Mouse (Mus musculus) lung, postnatal 0 days (tissue): ENCODE results near the gene Adipoq. TPM values are rescaled to one million over a fixed set of nuclear protein-coding genes. Genes with fewer than 3 reads are reported as not detected.

Experiments
- ATAC-seq: fragments of 200-750 bp; cut with Nextera tagmentation; 2 replicates; pipeline ENCODE4 v1.8.0; 2017; ENCODE audit warnings: moderate library complexity
- DNase-seq: peaks from one replicate; pipeline ENCODE4 v3.0.0-alpha.2; 2016; ENCODE audit warnings: low spot score
- H3K27ac ChIP-seq: fragments of 300-500 bp; sonication (generic); 2 replicates; pipeline ENCODE4 v1.5.1; 2014; ENCODE audit warnings: antibody characterized with exemption, mild to moderate bottlenecking, low read length, mixed read lengths
- H3K27me3 ChIP-seq: fragments of 300-500 bp; sonication (generic); replicated peaks from 2 replicates; pipeline ENCODE4 v1.6.1; 2014; ENCODE audit warnings: low read length, mixed read lengths; ENCODE audit not compliant: insufficient read depth
- H3K36me3 ChIP-seq: fragments of 300-500 bp; sonication (generic); 2 replicates; pipeline ENCODE4 v1.6.1; 2014; ENCODE audit warnings: low read length, mixed read lengths; ENCODE audit not compliant: insufficient read depth
- H3K4me1 ChIP-seq: fragments of 300-500 bp; sonication (generic); 2 replicates; pipeline ENCODE4 v1.6.1; 2014; ENCODE audit warnings: antibody characterized with exemption, low read depth, low read length, mixed read lengths; ENCODE audit not compliant: insufficient read depth
- H3K4me2 ChIP-seq: fragments of 300-500 bp; sonication (generic); replicated peaks from 2 replicates; pipeline ENCODE4 v1.6.1; 2014; ENCODE audit warnings: low read depth, mild to moderate bottlenecking, low read length, moderate library complexity, mixed read lengths
- H3K4me3 ChIP-seq: fragments of 300-500 bp; sonication (generic); 2 replicates; pipeline ENCODE4 v1.5.1; 2014; ENCODE audit warnings: low read depth, low read length
- H3K9ac ChIP-seq: fragments of 300-500 bp; sonication (generic); replicated peaks from 2 replicates; pipeline ENCODE4 v1.6.1; 2014; ENCODE audit warnings: low read depth, mild to moderate bottlenecking
- H3K9me3 ChIP-seq: fragments of 300-500 bp; sonication (generic); 2 replicates; pipeline ENCODE4 v1.6.1; 2016; ENCODE audit warnings: low read length, mixed read lengths
- CTCF ChIP-seq: IDR thresholded peaks from 2 replicates; pipeline ENCODE4 v1.5.1; 2016; ENCODE audit warnings: antibody characterized with exemption, mild to moderate bottlenecking
- EP300 ChIP-seq: IDR thresholded peaks from 2 replicates; pipeline ENCODE4 v1.6.1; 2016; ENCODE audit warnings: antibody characterized with exemption, mild to moderate bottlenecking, control low read depth
- whole genome bisulfite sequencing: fragments of 180-500 bp; shearing (Covaris S2); extraction: QIAGEN DNeasy Blood & Tissue Kit; methylation state at CpG from one replicate; pipeline ENCODE4 v1.1.7; 2014; 5-methylcytosine and 5-hydroxymethylcytosine counted together
- polyA plus RNA-seq: library from polyadenylated mRNA; unstranded; fragments of >200 nt; fragmentation: Nextera tagmentation; extraction: Ambion mirVana; gene quantifications from 2 replicates; pipeline ENCODE4 v1.2.1, GENCODE M21; 2015

The Adipoq gene
- polyA plus RNA-seq, 1 experiment from 2014 or later = not detected

DNA sequence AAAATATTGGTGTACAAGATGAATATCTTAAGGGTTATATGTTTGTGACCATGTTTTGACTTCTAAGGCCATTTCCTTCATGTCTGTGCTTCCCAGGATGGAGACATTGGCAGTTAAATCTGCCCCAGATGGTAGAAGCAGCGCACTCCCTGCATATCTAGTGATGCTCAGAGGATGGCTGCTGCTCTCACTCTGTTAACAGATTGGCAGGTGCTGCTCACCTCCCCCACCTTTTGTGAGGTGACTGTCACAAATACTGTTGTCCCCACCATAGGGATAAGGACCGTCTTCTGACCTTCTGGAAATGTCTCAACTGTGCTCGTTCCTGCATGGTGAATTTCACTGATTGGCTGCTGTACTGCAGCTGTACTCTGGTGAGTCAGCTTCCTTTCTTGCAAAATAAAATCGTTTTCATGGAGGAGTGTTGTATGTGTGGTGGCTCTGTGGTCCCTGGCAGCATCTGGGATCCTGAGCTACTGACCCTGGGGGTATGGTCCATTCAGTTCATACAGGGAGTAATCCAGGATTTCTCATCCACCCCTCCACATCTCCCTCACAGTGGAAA lies 9.8 kb upstream of the Adipoq start:
- DNase-seq (no peak), ATAC-seq (no peak)
- TF ChIP-seq EP300 (no peak), CTCF (no peak)
- no peaks in the 10 kb centered on the region for H3K4me1 ChIP-seq
- no peaks in the 10 kb centered on the region for H3K9me3 ChIP-seq
- H3K36me3 ChIP-seq = no peaks in the 10 kb centered on the region
- no peak overlapping the region for H3K27ac ChIP-seq
- no peak overlapping the region for H3K4me2 ChIP-seq
- H3K4me3 ChIP-seq = no peak overlapping the region
- WGBS = 47% methylated on average over 4 of the region's 4 CpGs
- no peaks in the 10 kb centered on the region for H3K27me3 ChIP-seq
- H3K9ac ChIP-seq = no peak overlapping the region

DNA sequence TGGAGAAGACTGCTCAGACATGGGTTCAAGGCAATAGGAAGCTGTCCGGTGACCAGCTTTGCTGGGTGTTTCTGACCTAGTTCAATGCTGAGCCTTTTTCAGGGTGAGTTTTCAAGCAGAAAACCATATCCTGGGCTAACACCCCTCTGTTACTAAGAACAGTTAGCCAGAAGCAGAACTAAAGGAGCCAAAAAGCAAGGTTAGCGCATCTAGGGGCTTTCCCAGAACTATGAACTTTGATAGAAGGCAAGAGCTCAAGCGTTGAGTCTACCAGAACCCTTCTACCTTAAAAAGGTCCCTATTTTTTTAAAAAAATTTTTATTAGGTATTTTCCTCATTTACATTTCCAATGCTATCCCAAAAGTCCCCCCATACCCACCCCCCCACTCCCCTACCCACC lies 5.4 kb upstream of the Adipoq start:
- H3K9ac ChIP-seq = no peak overlapping the region
- no peak overlapping the region for H3K4me3 ChIP-seq
- no peaks in the 10 kb centered on the region for H3K27me3 ChIP-seq
- no peak overlapping the region for H3K4me2 ChIP-seq
- DNase-seq = no peak
- no peaks in the 10 kb centered on the region for H3K9me3 ChIP-seq
- H3K36me3 ChIP-seq = no peaks in the 10 kb centered on the region
- ATAC-seq = no peak
- no peaks in the 10 kb centered on the region for H3K4me1 ChIP-seq
- no peak overlapping the region for H3K27ac ChIP-seq
- TF ChIP-seq CTCF (no peak), EP300 (no peak)
- 97% methylated on average over 3 of the region's 3 CpGs for WGBS

GRCm38 (mm10) chr16:23144326-23144725 lies 2.0 kb upstream of the Adipoq start:
- 87% methylated on average over 7 of the region's 7 CpGs for WGBS
- Histone ChIP-seq H3K4me1 (no peaks in the 10 kb centered on the region), H3K27ac (no peak overlapping the region), H3K9me3 (no peaks in the 10 kb centered on the region), H3K36me3 (no peaks in the 10 kb centered on the region), H3K27me3 (no peaks in the 10 kb centered on the region), H3K9ac (no peak overlapping the region), H3K4me3 (no peak overlapping the region), H3K4me2 (no peak overlapping the region)
- TF ChIP-seq CTCF (no peak), EP300 (no peak)
- DNase-seq (peak; percentile 23), ATAC-seq (no peak)

GRCm38 (mm10) chr16:23145211-23145610 lies 1.1 kb upstream of the Adipoq start:
- H3K4me1 ChIP-seq = no peaks in the 10 kb centered on the region
- H3K27me3 ChIP-seq = no peaks in the 10 kb centered on the region
- H3K4me3 ChIP-seq = no peak overlapping the region
- TF ChIP-seq EP300 (no peak), CTCF (no peak)
- no peak for DNase-seq
- no peak overlapping the region for H3K27ac ChIP-seq
- no peak overlapping the region for H3K9ac ChIP-seq
- ATAC-seq = no peak
- no peaks in the 10 kb centered on the region for H3K36me3 ChIP-seq
- no peak overlapping the region for H3K4me2 ChIP-seq
- no peaks in the 10 kb centered on the region for H3K9me3 ChIP-seq
- 63% methylated on average over 5 of the region's 5 CpGs for WGBS

DNA sequence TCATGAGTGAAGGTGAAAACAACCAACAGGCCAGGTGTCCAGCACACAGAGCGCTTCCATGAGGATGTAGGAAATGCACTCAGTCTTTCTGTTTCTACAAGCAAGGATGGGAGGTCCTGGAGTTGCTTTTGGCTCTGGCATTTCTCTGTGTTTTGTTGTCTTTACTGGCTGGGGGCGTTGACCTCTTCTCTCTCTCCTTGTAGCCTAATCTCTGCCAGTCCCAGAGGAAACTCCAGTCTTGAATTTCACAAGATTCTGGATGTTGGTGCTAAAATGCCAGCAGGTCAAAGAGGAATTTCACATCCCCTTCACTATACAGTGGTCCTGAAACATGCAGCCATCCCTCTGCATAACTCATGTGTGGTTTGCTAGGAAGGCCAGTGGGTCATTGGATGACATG lies 2.6 kb downstream of the Adipoq start:
- no peak for DNase-seq
- H3K36me3 ChIP-seq = no peaks in the 10 kb centered on the region
- H3K27me3 ChIP-seq = no peaks in the 10 kb centered on the region
- H3K4me2 ChIP-seq = no peak overlapping the region
- H3K9ac ChIP-seq = no peak overlapping the region
- no peaks in the 10 kb centered on the region for H3K4me1 ChIP-seq
- WGBS = 74% methylated on average over 2 of the region's 2 CpGs
- no peak overlapping the region for H3K27ac ChIP-seq
- TF ChIP-seq EP300 = no peak
- TF ChIP-seq CTCF = no peak
- no peak overlapping the region for H3K4me3 ChIP-seq
- ATAC-seq = no peak
- no peaks in the 10 kb centered on the region for H3K9me3 ChIP-seq

GRCm38 (mm10) chr16:23149396-23149795 lies 3.1 kb downstream of the Adipoq start:
- no peaks in the 10 kb centered on the region for H3K9me3 ChIP-seq
- H3K4me2 ChIP-seq = no peak overlapping the region
- ATAC-seq (no peak), DNase-seq (no peak)
- 59% methylated on average over 8 of the region's 8 CpGs for WGBS
- no peak overlapping the region for H3K9ac ChIP-seq
- H3K4me1 ChIP-seq = no peaks in the 10 kb centered on the region
- H3K27me3 ChIP-seq = no peaks in the 10 kb centered on the region
- H3K36me3 ChIP-seq = no peaks in the 10 kb centered on the region
- no peak overlapping the region for H3K4me3 ChIP-seq
- TF ChIP-seq CTCF (no peak), EP300 (no peak)
- H3K27ac ChIP-seq = no peak overlapping the region

GRCm38 (mm10) chr16:23151423-23151822 lies 5.1 kb downstream of the Adipoq start:
- Histone ChIP-seq H3K9me3 (no peaks in the 10 kb centered on the region), H3K4me2 (no peak overlapping the region), H3K36me3 (no peaks in the 10 kb centered on the region), H3K4me3 (no peak overlapping the region), H3K27me3 (no peaks in the 10 kb centered on the region), H3K4me1 (no peaks in the 10 kb centered on the region), H3K9ac (no peak overlapping the region), H3K27ac (no peak overlapping the region)
- DNase-seq = peak; percentile 67
- TF ChIP-seq CTCF = peak; percentile 78
- TF ChIP-seq EP300 = no peak
- WGBS = 16% methylated on average over 2 of the region's 2 CpGs
- 0 out of 2 replicates have a peak, but pooled peaks have one; percentile 23 for ATAC-seq
